Mouse (Mus musculus) layer of hippocampus, postnatal 14 days (tissue): ENCODE results near the gene Slc6a9. TPM values are rescaled to one million over a fixed set of nuclear protein-coding genes. Genes with fewer than 3 reads are reported as not detected.
A peak's percentile ranks its signal among the peaks of the same experiment; 100 is the strongest.

ENCODE experiments used
- DNase-seq, 2 experiments: peaks; one replicate each; pipeline ENCODE4 v3.0.0; 2021 to 2022; ENCODE audit warnings: low spot score in 2 of 2, mixed read lengths in 1 of 2
- total RNA-seq, 2 experiments: library from RNA; stranded (reverse); gene quantifications; 2 replicates each; pipeline ENCODE4 v1.2.3; 2021

The Slc6a9 gene
- total RNA-seq, 2 experiments from 2014 or later: 30.3 to 40.9 TPM

DNA sequence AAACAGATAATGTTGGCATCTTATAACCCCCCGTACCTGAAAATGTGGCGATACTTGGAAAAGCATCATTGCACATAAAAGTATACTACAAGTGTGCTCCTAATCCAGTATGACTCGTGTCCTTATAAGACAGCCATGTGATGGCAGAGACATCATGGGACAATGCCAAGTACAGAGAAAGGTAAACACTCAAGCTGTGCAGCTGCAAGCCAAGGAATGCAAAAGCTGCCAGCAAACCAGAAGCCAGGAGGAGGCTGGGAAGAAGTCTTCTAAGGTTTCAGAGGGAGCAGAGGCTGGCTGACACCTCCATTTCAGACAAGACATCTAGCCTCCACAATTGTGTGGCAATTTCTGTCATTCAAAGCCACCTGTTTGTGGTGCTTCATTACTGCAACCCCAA is 71.9 kb downstream of the Slc6a9 start:
- DNase-seq: no peak

DNA sequence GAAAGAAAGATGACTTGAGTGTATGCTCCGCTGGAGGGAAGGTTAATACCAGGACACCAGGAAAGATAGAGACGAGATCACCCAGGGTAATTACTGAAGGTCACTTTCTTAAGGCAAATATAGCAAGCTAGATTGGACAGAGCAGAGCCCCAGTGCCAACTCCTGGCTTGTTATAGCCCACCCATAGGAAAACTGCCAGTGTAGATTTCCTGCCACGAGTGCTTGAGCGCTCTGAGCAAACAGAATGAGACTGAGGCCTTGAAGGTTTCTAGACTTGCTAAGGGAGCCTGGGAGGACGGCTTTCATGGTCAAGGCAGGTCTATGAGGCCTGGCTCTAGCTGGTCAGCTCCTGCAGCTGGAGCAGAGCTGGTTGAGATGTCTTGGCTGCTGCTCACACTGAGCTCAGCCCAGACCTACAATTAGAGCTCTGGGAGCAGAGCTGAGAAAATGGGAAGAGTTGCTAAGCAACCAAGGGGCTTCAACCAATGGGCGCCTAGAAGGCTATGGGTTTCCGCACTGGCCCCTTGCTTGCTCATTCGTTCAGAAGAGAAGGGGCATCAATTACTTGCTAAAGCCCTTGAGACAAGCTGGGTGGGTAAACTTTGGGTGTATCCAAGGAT is 74.6 kb downstream of the Slc6a9 start:
- DNase-seq: no peak

DNA sequence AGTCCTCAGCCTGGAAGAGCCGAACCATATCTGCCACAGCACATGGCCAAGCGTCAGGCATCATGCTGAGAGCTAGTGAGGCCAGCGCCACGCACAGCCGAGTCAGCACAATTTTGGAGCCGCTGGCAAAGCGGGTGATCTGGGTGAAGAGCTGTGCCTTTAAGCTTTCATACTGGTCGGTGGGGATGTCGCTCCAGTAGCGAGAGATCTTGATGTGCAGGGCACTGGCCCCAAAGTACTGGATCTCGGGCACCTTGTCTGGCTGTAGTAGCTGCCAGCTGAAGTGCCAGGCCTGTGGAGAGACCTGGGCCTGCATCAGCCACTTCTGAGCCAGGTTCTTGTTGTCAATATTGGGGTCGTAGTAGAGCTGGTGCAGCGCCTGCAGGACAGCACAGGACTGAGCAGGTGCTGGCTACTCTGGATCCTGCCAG is 77.8 kb downstream of the Slc6a9 start:
- DNase-seq: no peak

DNA sequence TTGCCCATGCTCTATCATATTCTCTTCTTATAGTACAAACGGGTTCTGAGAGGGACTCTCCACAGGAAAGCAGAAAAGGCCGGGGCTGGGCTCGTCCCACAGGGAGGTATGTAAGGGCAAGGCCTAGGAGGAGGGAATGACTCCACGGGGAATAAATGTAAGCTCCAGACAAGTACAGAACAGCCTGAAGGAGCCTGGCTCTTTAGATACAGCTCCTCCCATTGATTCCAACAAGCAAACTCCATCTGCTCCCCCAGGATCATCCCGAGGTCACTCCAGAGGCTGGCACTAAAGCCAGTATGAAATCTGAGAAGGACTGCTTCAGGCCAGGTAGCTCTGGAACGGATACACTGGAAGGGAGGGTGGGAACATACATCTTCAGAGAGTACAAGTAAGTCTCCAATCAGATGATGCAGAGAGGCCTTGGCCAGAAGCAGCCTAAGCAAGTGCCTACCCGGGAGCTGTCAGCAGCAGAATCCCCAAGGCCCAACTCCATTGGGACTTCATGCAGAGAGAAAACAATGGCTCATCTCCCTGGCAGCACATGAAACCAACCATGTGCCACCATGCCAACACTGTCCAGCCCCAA is 78.5 kb downstream of the Slc6a9 start:
- no peak for DNase-seq

DNA sequence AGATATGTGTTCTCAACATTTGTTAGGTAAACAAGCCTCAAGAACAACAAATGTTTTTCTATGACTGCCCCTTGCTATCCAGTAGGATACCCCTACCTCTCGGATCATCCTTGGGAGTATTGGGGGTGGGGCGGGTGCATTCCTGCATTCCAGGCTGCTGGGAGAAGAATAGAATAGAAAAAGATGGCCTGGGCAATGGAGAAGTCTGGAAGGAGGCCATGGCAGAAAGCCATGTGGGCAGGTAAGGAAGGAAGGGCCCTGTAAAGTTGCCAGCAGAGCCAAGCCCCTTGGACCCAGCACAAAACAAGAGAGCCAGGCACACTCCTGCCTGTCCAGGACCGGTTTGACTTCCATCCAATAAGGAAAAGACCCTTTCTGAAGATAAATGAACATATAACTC is 79.1 kb downstream of the Slc6a9 start:
- DNase-seq: no peak

DNA sequence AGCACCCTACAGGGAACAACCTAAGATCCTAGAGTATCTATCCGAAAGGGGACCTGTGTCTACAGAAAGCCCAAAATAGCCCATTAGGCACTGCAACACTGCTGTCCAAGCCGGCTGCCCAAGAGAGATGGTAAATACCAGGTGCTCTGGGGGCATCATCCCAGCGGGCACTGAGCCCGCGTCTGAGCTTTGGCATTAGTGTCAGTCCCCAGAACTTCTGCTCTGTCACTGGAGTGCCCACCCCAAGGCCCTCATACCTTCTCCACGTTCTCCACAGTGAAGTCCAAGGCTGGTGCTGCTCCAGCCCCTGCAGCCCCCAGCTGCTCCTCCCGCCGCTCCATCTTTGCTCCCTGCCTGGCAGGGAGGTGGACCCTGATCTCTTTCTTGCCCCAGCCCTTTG is 79.7 kb downstream of the Slc6a9 start:
- DNase-seq: no peak

DNA sequence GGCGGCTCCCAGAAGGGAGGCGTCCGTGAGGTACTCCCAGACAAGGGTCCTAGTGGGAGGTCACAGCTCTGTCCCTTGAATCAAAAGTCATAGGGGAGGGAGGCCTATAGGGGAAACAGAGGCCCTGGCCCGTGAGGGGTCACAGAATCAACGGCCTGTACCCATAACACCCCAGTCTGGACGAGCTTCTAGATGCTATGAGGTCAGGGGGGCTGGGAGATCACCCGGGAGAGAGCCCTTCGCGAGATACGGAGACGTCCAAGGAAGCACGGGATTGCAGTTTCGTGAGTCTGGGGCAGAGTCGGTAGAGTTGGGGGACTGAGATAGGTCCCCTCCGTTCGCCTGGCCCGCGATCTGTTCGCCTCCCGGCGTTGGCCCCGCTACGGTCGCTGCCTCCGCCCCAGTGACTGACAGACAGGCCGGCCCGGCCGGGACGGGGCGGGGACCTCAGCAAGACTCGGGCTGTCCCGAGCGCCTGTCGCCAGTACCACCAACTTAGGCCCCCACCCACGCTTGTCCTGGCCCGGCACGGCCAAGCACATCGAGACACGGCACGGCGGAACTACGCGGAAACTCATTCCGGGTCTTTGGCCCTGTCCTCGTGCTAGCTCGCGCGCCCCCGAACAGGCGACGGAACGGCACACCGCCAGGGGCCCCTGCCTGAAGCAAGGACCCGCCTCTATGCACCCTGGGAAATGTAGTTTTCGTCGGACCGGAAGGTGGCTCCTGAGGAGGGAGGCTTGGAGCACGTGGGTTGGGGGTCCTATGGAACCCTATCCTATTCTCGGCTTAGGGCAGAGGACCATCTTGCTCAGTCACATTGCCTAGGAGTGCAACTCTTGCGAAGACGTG is 80.5 kb downstream of the Slc6a9 start, which contains the start of gene Ipo13:
Ipo13 (minus strand) TSS at position 409 of the 852 bp plus-strand sequence.
- DNase-seq: peak; percentile 94 to 98

DNA sequence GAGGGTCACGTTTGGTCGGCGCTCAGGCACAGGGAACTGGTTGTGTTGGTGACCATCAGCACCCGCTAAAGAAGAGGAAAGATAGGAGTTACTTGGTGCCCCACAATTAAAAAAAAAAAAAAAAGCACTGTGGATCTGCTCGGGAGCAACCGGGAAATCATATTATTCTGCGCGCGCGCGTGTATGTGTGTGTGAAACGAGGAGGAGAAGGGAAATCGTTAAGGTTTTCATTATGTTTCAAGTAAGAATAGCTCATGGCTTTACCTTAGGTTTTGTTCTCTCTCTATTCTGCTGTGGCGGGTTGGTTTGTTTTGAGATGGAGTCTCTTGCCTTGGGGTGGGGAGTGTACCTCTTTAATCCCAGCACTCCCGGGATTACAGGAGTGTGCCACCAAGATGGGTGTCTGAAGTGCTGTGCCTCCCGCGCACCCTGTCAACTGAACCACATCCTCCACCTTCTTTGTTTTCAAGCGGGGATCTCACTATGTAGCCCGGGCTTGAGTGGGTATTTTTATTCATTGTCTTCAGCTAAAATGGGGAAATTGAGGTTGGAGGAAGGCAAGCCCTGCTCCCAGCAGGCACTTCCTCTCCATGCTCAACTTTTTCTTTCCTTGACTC is 81.3 kb downstream of the Slc6a9 start:
- DNase-seq: no peak

DNA sequence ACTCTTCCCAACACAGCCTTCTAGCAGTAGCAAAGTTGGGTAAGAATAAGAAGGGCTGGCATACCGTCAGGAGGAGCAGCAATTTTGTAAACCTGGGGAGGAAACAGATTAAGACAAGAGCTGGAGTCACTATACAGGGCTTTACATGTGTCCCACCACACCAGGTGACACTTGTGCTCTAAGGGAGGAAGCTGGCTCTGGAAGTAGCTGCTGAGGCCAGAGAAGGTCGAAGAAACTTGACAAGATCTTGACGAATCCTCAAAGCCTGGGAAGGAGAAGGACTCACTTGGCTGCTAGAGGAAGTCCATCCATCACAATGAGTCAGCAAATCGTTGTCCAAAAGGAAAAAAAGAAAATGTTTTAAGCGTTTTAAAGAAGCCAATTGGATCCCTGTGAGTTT is 82.1 kb downstream of the Slc6a9 start:
- DNase-seq: no peak

DNA sequence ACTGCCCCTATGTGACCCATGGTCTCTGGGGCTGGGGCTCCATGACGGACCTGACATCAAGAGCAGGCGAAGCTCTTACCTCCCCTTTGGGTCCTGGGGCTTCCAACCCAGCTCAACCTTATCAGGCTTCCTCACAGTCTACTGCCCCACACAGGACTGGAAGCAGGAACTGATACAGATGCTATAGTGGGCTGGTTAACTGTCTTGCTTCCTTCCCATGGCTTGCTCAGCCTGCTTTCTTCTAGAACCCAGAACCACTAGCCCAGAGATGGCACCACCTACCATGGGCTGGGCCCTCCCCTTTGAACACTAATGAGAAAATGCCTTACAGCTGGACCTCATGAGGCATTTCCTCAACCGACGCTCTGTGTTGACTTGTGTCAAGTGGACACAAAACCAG is 83.1 kb downstream of the Slc6a9 start:
- DNase-seq: no peak

DNA sequence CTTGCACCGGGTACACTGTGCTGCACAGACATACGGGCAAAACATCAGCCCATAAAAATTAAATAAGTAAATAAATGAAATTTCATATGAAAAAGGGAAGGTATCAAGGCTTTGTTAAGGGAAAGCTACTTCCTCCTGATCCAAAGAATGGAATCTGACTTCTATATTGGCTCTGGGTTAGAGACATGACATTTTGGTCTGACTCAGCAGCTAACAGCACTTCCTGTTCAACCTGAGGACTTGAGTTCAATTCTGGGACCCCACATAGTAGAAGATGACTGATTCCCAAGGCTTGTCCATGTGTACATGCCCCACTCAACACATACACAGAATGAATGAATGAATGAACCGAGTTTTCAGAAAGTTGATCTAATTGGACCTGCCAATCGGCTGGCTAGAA is 83.5 kb downstream of the Slc6a9 start:
- no peak for DNase-seq

DNA sequence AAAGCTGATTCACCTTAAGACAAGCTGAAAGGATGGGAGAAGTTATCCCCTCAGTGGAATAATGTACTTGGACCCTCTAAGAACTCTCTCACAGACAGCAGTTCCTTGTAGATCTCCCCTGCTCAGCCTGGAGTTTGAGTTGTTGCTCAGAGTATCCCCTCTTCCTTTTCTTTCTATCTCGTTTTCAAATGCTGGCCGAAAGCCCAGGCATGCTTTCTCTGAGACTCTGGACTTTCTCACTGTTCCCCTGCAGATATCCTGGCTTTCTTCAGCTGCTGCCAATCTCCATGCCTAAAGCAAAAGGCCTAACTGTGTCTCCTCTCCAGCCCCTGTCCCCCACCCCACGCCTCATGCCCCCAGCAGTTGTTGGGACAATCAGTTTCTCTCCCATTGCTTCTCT is 84.0 kb downstream of the Slc6a9 start:
- DNase-seq: no peak

DNA sequence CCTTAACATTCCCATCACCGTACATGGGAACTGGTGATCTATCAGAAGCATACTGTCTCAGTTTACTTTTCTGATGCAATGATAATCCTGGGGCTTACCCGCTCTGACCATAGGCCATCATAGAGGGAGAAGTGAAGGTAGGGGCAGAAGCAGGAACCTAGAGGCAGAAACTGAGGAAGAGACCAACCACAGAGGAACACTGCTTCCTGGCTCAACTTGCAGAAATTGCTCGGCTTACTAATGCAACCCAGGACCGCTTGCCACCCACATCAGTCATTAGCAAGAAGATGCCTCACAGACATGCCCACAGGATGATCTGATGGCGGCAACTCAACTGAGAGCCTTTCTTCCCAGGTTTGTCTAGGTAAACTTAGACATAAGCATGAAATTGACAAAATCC is 84.5 kb downstream of the Slc6a9 start:
- no peak for DNase-seq

DNA sequence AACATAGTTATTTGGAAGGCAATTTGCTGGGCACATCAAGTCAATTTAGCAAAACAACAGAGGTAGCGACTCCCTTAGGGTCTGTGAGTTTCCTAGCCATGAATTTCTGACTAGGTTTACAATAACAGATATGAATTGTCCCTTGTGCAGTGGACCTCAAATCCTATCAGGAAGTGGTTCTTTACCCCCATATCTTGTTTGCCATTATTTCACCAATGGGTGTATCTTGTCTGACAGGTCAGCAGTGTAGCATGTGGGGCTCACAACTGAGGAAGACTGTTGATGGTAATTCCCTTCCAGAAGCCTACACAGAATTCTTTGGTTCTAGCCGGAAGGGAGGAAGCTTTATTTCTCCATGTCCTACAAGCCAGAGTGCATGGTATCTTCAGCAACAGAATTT is 87.1 kb downstream of the Slc6a9 start:
- DNase-seq: no peak

DNA sequence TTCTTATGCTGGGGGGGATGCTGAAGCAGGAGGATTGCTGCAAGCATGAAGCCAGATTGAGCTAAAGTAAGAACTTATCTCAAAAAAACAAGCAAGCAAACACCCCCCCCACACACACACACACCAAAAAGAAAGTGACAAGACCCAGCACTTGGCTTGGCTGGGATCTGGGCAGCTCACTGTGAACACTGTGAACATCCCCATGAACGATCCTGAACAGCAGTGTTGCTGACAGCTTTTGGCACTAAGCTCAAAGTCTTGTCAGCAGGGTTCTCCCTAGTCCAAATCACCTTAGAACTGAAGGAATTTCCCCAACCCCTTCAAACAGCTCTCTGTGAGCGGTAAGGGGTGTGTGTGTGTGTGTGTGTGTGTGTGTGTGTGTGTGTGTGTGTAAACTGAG is 89.1 kb downstream of the Slc6a9 start:
- no peak for DNase-seq

Other genes with a start within 250 kb of the Slc6a9 start
- 10 to 100 TPM; 31.8 TPM for gene Dmap1, start 152.2 kb upstream of the Slc6a9 start, total RNA-seq
- not detected for gene Gm12845, start 110.1 kb upstream of the Slc6a9 start, total RNA-seq
- not detected for gene Klf17, start 68.9 kb upstream of the Slc6a9 start, total RNA-seq
- gene Ccdc24, start 38.1 kb downstream of the Slc6a9 start, total RNA-seq: 1 to 10 TPM in 1 of 2 experiments, under 1 TPM in 1; 0.85 to 1.5 TPM
- gene B4galt2, start 49.0 kb downstream of the Slc6a9 start, total RNA-seq: 10 to 100 TPM; 94.4 to 99.7 TPM
- 100 to 1,000 TPM; 433 TPM for gene Atp6v0b, start 52.8 kb downstream of the Slc6a9 start, total RNA-seq
- gene Dph2, start 57.5 kb downstream of the Slc6a9 start, total RNA-seq: 10 to 100 TPM; 10.0 to 10.2 TPM
- gene Ipo13, start 80.5 kb downstream of the Slc6a9 start, total RNA-seq: 100 to 1,000 TPM; 124 to 131 TPM
- 1 to 10 TPM; 1.8 to 2.0 TPM for gene Artn, start 95.3 kb downstream of the Slc6a9 start, total RNA-seq